Mouse (Mus musculus) stomach, postnatal 0 days (tissue): ENCODE measurements at regions not wholly inside any gene's neighbourhood (a gene's known extent, or its start where the extent isn't known, plus 50 kb on each side); places are given as distances from the start of the nearest gene placed in this dataset.

Experiments
- ATAC-seq: fragments of 200-750 bp; cut with Nextera tagmentation; 2 replicates; pipeline ENCODE4 v1.8.0; 2017; ENCODE audit not compliant: low FRiP score, low TSS enrichment
- DNase-seq: peaks from one replicate; pipeline ENCODE4 v3.0.0-alpha.2; 2016; ENCODE audit warnings: low spot score
- H3K27ac ChIP-seq: fragments of 300-500 bp; sonication (generic); replicated peaks from 2 replicates; pipeline ENCODE4 v1.5.1; 2014; ENCODE audit warnings: mild to moderate bottlenecking, control low read depth
- H3K27me3 ChIP-seq: fragments of 300-500 bp; sonication (generic); 2 replicates; pipeline ENCODE4 v1.6.1; 2014; ENCODE audit warnings: low read length; ENCODE audit not compliant: control insufficient read depth, insufficient read depth
- H3K36me3 ChIP-seq: fragments of 300-500 bp; sonication (generic); 2 replicates; pipeline ENCODE4 v1.6.1; 2014; ENCODE audit warnings: low read length, mixed read lengths; ENCODE audit not compliant: control insufficient read depth, insufficient read depth
- H3K4me1 ChIP-seq: fragments of 300-500 bp; sonication (generic); replicated peaks from 2 replicates; pipeline ENCODE4 v1.6.1; 2014; ENCODE audit warnings: antibody characterized with exemption; ENCODE audit not compliant: control insufficient read depth, insufficient read depth
- H3K4me2 ChIP-seq: fragments of 300-500 bp; sonication (generic); replicated peaks from 2 replicates; pipeline ENCODE4 v1.6.1; 2014; ENCODE audit warnings: low read depth, mild to moderate bottlenecking, control low read depth, moderate library complexity
- H3K4me3 ChIP-seq: fragments of 300-500 bp; sonication (generic); 2 replicates; pipeline ENCODE4 v1.5.1; 2014; ENCODE audit warnings: low read depth, low read length, control low read depth
- H3K9ac ChIP-seq: fragments of 300-500 bp; sonication (generic); 2 replicates; pipeline ENCODE4 v1.6.1; 2014; ENCODE audit warnings: mild to moderate bottlenecking, low read length, control low read depth, mixed read lengths
- H3K9me3 ChIP-seq: fragments of 300-500 bp; sonication (generic); 2 replicates; pipeline ENCODE4 v1.6.1; 2016; ENCODE audit warnings: low read length; ENCODE audit not compliant: control insufficient read depth
- CTCF ChIP-seq: IDR thresholded peaks from 2 replicates; pipeline ENCODE4 v1.5.1; 2016; ENCODE audit warnings: antibody characterized with exemption, low read depth, mild to moderate bottlenecking, moderate library complexity
- EP300 ChIP-seq: optimal IDR thresholded peaks from 2 replicates; pipeline ENCODE3; 2016; ENCODE audit warnings: antibody characterized with exemption
- WGBS: fragments of 180-500 bp; shearing (Covaris S2); extraction: QIAGEN DNeasy Blood & Tissue Kit; methylation state at CpG from one replicate; pipeline ENCODE4 v1.1.7; 2014; 5-methylcytosine and 5-hydroxymethylcytosine counted together

DNA sequence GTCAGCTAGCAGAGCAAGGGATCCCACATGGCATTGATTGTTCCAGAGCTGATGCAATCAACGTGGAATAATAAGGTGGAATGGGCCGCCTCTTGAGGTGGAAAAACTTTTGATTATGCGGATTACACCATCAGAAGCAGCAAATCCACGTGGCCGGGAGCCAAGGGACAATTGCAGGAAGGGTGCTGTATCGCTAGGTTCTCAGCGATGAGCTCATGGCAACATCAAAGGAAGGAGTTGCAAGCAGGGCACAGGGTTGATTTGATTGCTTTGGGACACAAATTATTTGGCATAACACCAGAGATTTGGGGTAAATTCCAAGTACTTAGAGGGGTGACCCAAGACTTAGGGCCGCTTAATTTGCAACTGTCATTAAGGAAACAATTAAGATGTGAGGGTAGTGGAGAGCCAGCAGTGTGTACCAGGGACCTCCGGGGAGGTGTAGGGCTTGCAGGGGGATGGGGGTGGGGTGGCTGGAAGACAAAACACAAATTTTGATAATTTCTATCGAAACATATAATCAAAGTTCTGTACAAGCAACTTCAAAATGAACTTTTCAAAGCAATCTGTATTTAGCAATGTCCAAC is 182.8 kb upstream of the Mpdz start:
- Histone ChIP-seq H3K27me3 (no peaks in the 10 kb centered on the region), H3K27ac (no peak overlapping the region), H3K4me2 (no peak overlapping the region), H3K9me3 (no peaks in the 10 kb centered on the region), H3K4me1 (no peaks in the 10 kb centered on the region), H3K4me3 (no peak overlapping the region), H3K9ac (no peak overlapping the region), H3K36me3 (no peaks in the 10 kb centered on the region)
- no peak for TF ChIP-seq CTCF
- no peak for TF ChIP-seq EP300
- 61% methylated on average over 10 of the region's 10 CpGs for WGBS
- ATAC-seq (no peak), DNase-seq (no peak)

DNA sequence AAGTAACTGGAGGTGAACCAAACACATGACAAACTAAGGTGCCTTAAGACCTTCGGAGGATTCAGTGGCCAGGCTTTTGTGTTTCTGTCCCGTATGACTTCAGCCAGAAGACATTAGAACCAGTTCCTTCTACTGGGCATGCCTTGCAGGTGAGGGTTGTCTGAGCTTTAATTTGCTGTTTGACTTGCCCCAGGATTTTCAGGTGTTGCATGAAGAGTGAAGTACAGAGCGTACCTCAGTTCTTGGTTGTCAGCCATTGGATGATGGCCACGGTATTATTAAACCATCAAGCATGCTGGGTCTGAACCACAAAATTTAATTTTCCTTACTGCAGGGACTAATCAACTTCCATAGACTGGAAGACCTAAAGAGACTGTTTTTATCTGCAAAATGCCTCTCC is 181.5 kb upstream of the Mpdz start:
- H3K4me3 ChIP-seq = no peak overlapping the region
- ATAC-seq = no peak
- no peak overlapping the region for H3K27ac ChIP-seq
- no peaks in the 10 kb centered on the region for H3K9me3 ChIP-seq
- H3K4me1 ChIP-seq = no peaks in the 10 kb centered on the region
- no peak for DNase-seq
- H3K4me2 ChIP-seq = no peak overlapping the region
- no peaks in the 10 kb centered on the region for H3K36me3 ChIP-seq
- H3K9ac ChIP-seq = no peak overlapping the region
- 82% methylated on average over 4 of the region's 4 CpGs for WGBS
- no peaks in the 10 kb centered on the region for H3K27me3 ChIP-seq
- no peak for TF ChIP-seq EP300
- no peak for TF ChIP-seq CTCF

DNA sequence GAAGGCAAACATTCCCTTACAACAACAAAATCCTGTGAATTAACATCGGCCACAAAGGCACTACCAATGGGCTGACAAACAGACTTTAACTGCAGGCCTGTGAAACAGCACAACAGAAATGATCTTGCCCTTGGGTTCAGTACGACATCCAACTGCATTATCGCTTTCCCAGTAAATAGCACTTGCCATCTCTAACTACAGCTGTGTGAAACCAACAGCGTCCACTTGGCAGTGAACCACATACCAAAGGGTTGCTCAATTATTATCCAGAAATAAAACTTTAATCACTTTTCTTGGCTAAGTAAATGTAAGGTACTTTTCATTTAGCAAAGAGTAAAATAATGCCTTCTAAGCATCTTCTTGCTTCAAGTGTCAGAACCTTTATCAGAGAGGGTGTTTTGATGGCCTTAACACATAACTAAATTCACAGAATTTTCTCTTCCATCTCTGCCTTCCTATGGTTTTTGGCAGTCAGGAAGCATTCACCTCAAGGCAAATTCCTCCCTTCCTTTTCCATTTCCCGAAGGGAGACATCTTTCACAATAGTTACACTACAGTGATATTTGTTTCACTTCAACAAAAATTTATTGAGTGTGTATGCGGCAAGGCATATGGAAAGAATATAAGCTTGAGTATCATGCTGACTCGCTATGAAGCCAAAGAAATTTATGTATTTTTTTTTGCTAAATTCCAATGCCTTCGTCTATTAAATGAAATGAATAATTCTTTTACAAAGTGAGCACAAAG is 178.9 kb upstream of the Mpdz start:
- no peak overlapping the region for H3K4me3 ChIP-seq
- no peaks in the 10 kb centered on the region for H3K4me1 ChIP-seq
- H3K9me3 ChIP-seq = no peaks in the 10 kb centered on the region
- no peaks in the 10 kb centered on the region for H3K27me3 ChIP-seq
- DNase-seq (no peak), ATAC-seq (no peak)
- no peak overlapping the region for H3K27ac ChIP-seq
- 68% methylated on average over 8 of the region's 8 CpGs for WGBS
- no peaks in the 10 kb centered on the region for H3K36me3 ChIP-seq
- TF ChIP-seq CTCF = no peak
- TF ChIP-seq EP300 = no peak
- no peak overlapping the region for H3K9ac ChIP-seq
- no peak overlapping the region for H3K4me2 ChIP-seq

DNA sequence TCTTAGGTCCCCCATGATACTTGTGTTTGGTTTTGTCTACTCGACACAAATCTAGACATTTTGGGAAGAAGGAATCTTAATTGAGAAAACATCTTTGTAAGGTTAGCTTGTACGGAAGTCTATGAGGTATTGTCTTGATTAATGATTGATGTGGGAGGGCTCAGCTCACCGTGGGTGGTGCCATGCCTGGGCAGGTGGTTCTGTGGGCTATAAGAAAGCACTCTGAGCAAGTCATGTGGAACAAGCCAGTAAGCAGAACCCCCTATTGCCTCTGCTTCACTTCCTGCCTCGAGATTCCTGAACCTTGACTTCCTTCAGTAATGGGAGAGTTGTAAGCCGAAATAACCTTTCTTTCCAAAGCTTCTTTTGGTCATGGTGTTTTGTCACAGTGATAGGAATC is 174.6 kb upstream of the Mpdz start:
- Histone ChIP-seq H3K36me3 (no peaks in the 10 kb centered on the region), H3K4me2 (no peak overlapping the region), H3K4me3 (no peak overlapping the region), H3K27me3 (no peaks in the 10 kb centered on the region), H3K4me1 (no peaks in the 10 kb centered on the region), H3K9ac (no peak overlapping the region), H3K9me3 (no peaks in the 10 kb centered on the region), H3K27ac (no peak overlapping the region)
- DNase-seq = no peak
- no peak for ATAC-seq
- no peak for TF ChIP-seq CTCF
- no peak for TF ChIP-seq EP300
- 51% methylated on average over 5 of the region's 5 CpGs for WGBS

DNA sequence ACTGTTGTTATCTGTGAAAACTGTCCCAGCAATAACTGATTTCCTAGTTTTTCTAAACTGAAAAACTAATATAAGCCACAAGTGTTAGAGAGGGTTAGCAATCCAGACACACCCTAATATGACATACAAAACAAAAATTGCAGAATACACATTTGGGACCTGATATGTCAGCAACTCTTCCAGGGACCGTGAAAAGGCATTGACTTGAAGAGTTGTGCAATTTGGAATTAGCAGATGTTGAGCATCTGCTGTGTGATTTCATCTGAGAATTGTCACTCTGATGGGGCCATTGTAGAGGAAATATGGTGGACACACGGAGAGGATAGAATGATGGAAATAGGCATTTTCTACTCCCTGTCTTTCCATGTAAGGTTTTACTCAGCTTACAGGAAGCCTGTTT is 168.6 kb upstream of the Mpdz start:
- no peaks in the 10 kb centered on the region for H3K4me1 ChIP-seq
- TF ChIP-seq CTCF = no peak
- TF ChIP-seq EP300 = no peak
- no peak overlapping the region for H3K27ac ChIP-seq
- H3K27me3 ChIP-seq = no peaks in the 10 kb centered on the region
- no peaks in the 10 kb centered on the region for H3K9me3 ChIP-seq
- no peak overlapping the region for H3K4me3 ChIP-seq
- ATAC-seq = no peak
- no peak for DNase-seq
- H3K36me3 ChIP-seq = no peaks in the 10 kb centered on the region
- no peak overlapping the region for H3K4me2 ChIP-seq
- WGBS = 62% methylated on average over 2 of the region's 2 CpGs
- H3K9ac ChIP-seq = no peak overlapping the region

DNA sequence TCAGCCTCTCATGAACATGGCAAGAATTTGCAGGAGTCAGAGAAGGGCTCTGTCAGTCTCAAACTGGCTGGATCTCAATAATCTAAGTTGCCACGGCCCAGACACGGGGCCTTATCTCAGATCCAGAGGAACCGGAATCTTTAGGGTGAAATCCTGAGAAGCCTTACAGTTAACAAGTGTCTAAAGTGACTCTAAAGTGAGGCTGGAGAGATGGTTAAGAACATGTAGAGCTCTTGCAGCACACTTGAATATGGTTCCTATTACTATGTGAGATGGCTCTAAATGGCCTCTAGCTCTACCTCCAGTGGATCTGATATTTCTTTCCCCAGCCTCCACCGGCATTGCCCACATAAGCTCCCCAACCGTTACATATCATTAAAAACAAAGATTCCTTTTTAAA is 157.8 kb upstream of the Mpdz start:
- Histone ChIP-seq H3K27me3 (no peaks in the 10 kb centered on the region), H3K27ac (no peak overlapping the region), H3K9ac (no peak overlapping the region), H3K4me1 (no peaks in the 10 kb centered on the region), H3K36me3 (no peaks in the 10 kb centered on the region), H3K9me3 (no peaks in the 10 kb centered on the region), H3K4me3 (no peak overlapping the region), H3K4me2 (no peak overlapping the region)
- 91% methylated on average over 5 of the region's 5 CpGs for WGBS
- TF ChIP-seq CTCF (no peak), EP300 (no peak)
- ATAC-seq = no peak
- no peak for DNase-seq
